Mouse (Mus musculus): ENCODE data around the gene Brpf3. TPM values are rescaled to one million over a fixed set of nuclear protein-coding genes. Genes with fewer than 3 reads are reported as not detected.

The Brpf3 gene
- polyA plus RNA-seq, 1 experiment from 2014 or later = 44.4 TPM

DNA sequence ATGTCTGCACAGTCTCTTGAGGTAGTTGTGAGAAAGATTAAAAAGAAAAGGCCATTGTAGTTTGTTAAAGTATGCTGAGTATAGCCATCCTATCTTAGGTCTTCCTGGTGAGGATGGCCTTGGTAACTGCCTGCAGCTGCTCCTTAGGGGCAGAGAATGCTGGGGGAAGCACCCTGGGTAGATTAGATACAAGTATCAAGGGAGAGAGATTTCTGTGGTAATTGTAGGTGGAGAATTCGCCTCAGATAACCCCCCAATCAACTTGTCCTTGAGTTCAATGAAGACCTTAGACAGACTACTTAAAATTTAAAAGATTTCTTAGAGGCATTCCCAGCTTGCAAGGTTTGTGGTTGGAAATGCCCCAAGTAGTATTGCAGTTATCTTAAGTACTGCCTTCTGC, 2.4 kb downstream of the Brpf3 start:
- no peak overlapping the region for H3K4me2 ChIP-seq (replicated peaks; ENCODE audit: low read depth)
- no peaks in the 10 kb centered on the region; the same call in 1 of the 2 replicates for H3K4me1 ChIP-seq (replicated peaks; ENCODE audit: control insufficient read depth, insufficient read depth, low read length)
- H3K27me3 ChIP-seq (replicated peaks; ENCODE audit: control insufficient read depth, insufficient read depth, low read length) = no peaks in the 10 kb centered on the region
- no peak for TF ChIP-seq CTCF (IDR thresholded peaks at IDR 0.05; ENCODE audit: low read depth)
- WGBS = 68% methylated on average over 1 of the region's 1 CpGs
- H3K4me3 ChIP-seq (ENCODE audit: low read depth, low read length) = no peak overlapping the region
- H3K9me3 ChIP-seq (ENCODE audit: control insufficient read depth) = no peaks in the 10 kb centered on the region
- H3K9ac ChIP-seq (ENCODE audit: low read depth, low read length) = no peak overlapping the region
- ATAC-seq = no peak
- H3K27ac ChIP-seq (ENCODE audit: low read depth, low read length) = no peak overlapping the region
- H3K36me3 ChIP-seq (ENCODE audit: control insufficient read depth, insufficient read depth) = peaks cover 21% of the 10 kb centered on the region; the same call in 1 of the 2 replicates

DNA sequence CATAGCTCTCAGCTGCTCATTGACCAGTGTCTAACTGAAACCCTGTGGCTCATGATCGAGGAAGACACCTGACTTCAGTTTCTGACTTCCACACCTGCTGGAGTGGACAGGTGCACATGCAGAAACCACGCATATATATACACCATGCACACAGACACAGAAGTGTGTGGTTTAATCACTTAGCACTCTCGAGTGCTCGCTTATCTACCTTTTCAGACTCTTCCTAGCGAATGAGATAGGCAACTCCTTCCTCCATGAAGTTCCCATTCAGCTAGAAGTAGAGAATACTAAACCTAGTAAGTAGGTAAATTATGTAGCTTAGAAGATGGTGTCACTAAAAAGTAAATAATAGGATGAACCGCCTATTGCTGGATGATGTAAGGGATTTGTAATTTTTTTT, 4.1 kb downstream of the Brpf3 start:
- no peak overlapping the region for H3K27ac ChIP-seq (ENCODE audit: low read depth, low read length)
- no peak for TF ChIP-seq CTCF (IDR thresholded peaks at IDR 0.05; ENCODE audit: low read depth)

DNA sequence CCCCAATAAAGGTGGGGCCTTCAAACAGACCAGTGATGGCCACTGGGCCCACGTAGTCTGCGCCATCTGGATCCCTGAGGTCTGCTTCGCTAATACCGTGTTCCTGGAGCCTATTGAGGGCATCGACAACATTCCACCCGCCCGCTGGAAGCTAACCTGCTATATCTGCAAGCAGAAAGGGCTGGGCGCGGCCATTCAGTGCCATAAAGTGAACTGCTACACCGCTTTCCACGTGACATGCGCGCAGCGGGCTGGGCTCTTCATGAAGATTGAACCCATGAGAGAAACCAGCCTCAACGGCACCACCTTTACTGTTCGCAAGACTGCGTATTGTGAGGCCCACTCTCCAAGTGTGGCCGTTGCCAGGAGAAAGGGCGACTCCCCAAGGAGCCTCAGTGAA, 5.9 kb downstream of the Brpf3 start:
- Histone ChIP-seq H3K36me3 (ENCODE audit: control insufficient read depth, insufficient read depth) (peaks cover 49% of the 10 kb centered on the region), H3K9me3 (ENCODE audit: control insufficient read depth) (no peaks in the 10 kb centered on the region), H3K27me3 (replicated peaks; ENCODE audit: control insufficient read depth, insufficient read depth, low read length) (no peaks in the 10 kb centered on the region), H3K4me1 (replicated peaks; ENCODE audit: control insufficient read depth, insufficient read depth, low read length) (no peaks in the 10 kb centered on the region; the same call in 1 of the 2 replicates), H3K4me3 (ENCODE audit: low read depth, low read length) (peak overlapping the region; percentile 2; the same call in 1 of the 2 replicates), H3K9ac (ENCODE audit: low read depth, low read length) (no peak overlapping the region), H3K4me2 (replicated peaks; ENCODE audit: low read depth) (peak overlapping the region; percentile 44), H3K27ac (ENCODE audit: low read depth, low read length) (peak overlapping the region; percentile 73)
- 53% methylated on average over 19 of the region's 19 CpGs for WGBS
- no peak for TF ChIP-seq CTCF (IDR thresholded peaks at IDR 0.05; ENCODE audit: low read depth)
- peak; percentile 61 for ATAC-seq

More for the DNA sequence above, 4.1 kb downstream of the Brpf3 start:
- H3K27me3 ChIP-seq (replicated peaks; ENCODE audit: control insufficient read depth, insufficient read depth, low read length) = no peaks in the 10 kb centered on the region
- H3K36me3 ChIP-seq (ENCODE audit: control insufficient read depth, insufficient read depth) = peaks cover 33% of the 10 kb centered on the region; the same call in 1 of the 2 replicates
- 59% methylated on average over 6 of the region's 6 CpGs for WGBS
- 0 out of 2 replicates have a peak overlapping the region, but pooled peaks have one; percentile 1 for H3K4me2 ChIP-seq (replicated peaks; ENCODE audit: low read depth)
- no peak overlapping the region for H3K9ac ChIP-seq (ENCODE audit: low read depth, low read length)
- H3K9me3 ChIP-seq (ENCODE audit: control insufficient read depth) = no peaks in the 10 kb centered on the region
- no peak for ATAC-seq
- H3K4me3 ChIP-seq (ENCODE audit: low read depth, low read length) = no peak overlapping the region
- no peaks in the 10 kb centered on the region; the same call in 1 of the 2 replicates for H3K4me1 ChIP-seq (replicated peaks; ENCODE audit: control insufficient read depth, insufficient read depth, low read length)

DNA sequence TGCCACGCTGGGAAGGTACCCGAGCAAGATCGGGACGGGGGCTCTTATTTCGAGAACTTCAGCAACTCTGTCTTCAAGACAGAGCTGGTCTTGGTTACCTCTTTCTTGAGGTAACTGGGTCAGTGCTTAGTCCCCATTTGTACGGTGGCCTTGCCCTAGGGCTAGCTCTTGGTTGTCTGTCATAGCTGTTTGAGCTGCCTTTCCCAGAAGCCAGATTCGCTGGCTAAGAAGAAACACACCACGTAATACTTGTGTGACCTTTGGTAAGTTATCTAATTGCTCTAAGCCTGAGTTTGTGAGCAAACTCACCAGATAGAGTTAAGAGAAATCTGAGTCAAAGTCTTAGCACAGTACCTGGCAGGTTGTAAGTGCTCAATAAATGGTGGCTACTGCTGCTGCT, 7.8 kb downstream of the Brpf3 start:
- Histone ChIP-seq H3K4me1 (replicated peaks; ENCODE audit: control insufficient read depth, insufficient read depth, low read length) (no peaks in the 10 kb centered on the region; the same call in 1 of the 2 replicates), H3K4me3 (ENCODE audit: low read depth, low read length) (no peak overlapping the region), H3K27ac (ENCODE audit: low read depth, low read length) (peak overlapping the region; percentile 88), H3K9ac (ENCODE audit: low read depth, low read length) (no peak overlapping the region), H3K36me3 (ENCODE audit: control insufficient read depth, insufficient read depth) (peaks cover 49% of the 10 kb centered on the region), H3K9me3 (ENCODE audit: control insufficient read depth) (no peaks in the 10 kb centered on the region), H3K4me2 (replicated peaks; ENCODE audit: low read depth) (no peak overlapping the region), H3K27me3 (replicated peaks; ENCODE audit: control insufficient read depth, insufficient read depth, low read length) (no peaks in the 10 kb centered on the region)
- TF ChIP-seq CTCF (IDR thresholded peaks at IDR 0.05; ENCODE audit: low read depth) = no peak
- peak; percentile 37 for ATAC-seq
- 75% methylated on average over 8 of the region's 8 CpGs for WGBS

DNA sequence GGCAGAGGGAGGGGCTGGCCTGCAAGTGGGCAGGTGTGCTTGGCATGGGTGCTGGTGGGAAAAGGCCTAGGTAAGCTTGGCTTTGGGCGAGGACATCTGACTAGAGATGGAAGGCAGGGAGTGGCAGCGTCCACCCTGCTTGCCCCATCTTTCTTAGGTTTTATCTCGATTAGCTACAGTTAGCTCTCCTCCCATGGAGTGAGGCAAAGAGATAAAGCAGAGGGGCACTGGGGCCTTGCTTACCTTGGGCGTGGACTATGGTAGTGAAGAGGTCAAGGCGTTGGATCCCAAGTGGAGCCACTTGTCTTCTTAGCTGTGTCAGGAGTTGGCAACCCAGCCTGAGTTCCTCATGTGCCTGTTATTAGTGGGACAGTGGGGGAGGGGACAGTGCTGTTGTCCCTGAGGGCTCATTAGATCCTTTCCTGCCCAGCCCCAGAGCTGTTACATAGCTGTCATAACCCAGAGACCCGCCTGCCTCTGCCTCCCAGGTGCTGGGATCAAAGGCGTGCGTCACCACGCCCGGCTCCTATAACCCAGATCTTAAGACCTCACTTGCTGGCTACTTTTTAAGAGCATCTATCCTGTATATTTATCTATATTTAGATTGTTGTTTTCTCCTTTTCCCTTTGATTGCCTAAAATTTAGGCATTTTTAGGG, 8.4 kb downstream of the Brpf3 start:
- Histone ChIP-seq H3K36me3 (ENCODE audit: control insufficient read depth, insufficient read depth) (peaks cover 52% of the 10 kb centered on the region), H3K27me3 (replicated peaks; ENCODE audit: control insufficient read depth, insufficient read depth, low read length) (no peaks in the 10 kb centered on the region), H3K4me2 (replicated peaks; ENCODE audit: low read depth) (no peak overlapping the region), H3K9ac (ENCODE audit: low read depth, low read length) (no peak overlapping the region), H3K9me3 (ENCODE audit: control insufficient read depth) (no peaks in the 10 kb centered on the region), H3K4me1 (replicated peaks; ENCODE audit: control insufficient read depth, insufficient read depth, low read length) (no peaks in the 10 kb centered on the region; the same call in 1 of the 2 replicates), H3K27ac (ENCODE audit: low read depth, low read length) (peak overlapping the region; percentile 88), H3K4me3 (ENCODE audit: low read depth, low read length) (no peak overlapping the region)
- ATAC-seq = peak; percentile 54
- 52% methylated on average over 10 of the region's 10 CpGs for WGBS
- TF ChIP-seq CTCF (IDR thresholded peaks at IDR 0.05; ENCODE audit: low read depth) = no peak

DNA sequence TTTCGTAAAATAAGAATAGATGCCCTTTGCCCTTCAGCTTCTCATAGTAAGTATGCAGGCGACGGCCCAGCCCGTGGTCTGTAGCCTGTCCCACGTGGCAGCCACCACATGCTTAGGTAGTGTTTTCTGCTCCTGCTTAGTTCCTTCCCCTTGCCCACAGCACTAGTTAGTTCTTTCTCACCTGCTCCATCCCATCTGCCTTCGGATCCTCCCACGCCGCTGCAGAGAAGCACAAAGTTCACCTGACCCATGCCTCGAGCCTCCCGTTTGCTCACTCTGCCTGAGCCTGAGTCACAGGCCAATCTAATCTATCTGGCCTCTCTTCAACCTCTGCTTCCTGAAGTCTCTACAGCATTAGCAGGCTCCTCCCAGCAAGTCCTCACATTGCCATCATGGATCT, 11.5 kb downstream of the Brpf3 start:
- H3K27ac ChIP-seq (ENCODE audit: low read depth, low read length) = peak overlapping the region; percentile 68
- 43% methylated on average over 10 of the region's 10 CpGs for WGBS

More for the DNA sequence above, 11.5 kb downstream of the Brpf3 start:
- no peaks in the 10 kb centered on the region for H3K9me3 ChIP-seq (ENCODE audit: control insufficient read depth)
- peaks cover 57% of the 10 kb centered on the region for H3K36me3 ChIP-seq (ENCODE audit: control insufficient read depth, insufficient read depth)
- no peak overlapping the region for H3K4me3 ChIP-seq (ENCODE audit: low read depth, low read length)
- no peak overlapping the region for H3K4me2 ChIP-seq (replicated peaks; ENCODE audit: low read depth)
- no peaks in the 10 kb centered on the region for H3K27me3 ChIP-seq (replicated peaks; ENCODE audit: control insufficient read depth, insufficient read depth, low read length)
- no peak for TF ChIP-seq CTCF (IDR thresholded peaks at IDR 0.05; ENCODE audit: low read depth)
- H3K4me1 ChIP-seq (replicated peaks; ENCODE audit: control insufficient read depth, insufficient read depth, low read length) = peaks cover 3% of the 10 kb centered on the region; the same call in 1 of the 2 replicates
- peak; percentile 78 for ATAC-seq
- no peak overlapping the region for H3K9ac ChIP-seq (ENCODE audit: low read depth, low read length)

Measured in intestine, postnatal 0 days (tissue).